Mouse (Mus musculus) brown adipose tissue, adult 24 weeks (tissue): Measurements from ENCODE around the gene Arhgef3. TPM values are rescaled to one million over a fixed set of nuclear protein-coding genes. Genes with fewer than 3 reads are reported as not detected.
A peak's percentile ranks its signal among the peaks of the same experiment; 100 is the strongest.

Experiments used
- H3K27ac ChIP-seq: fragments of 200-500 bp; replicated peaks from 2 replicates; pipeline ENCODE4 v1.5.1; 2012; ENCODE audit warnings: low read depth, mild to moderate bottlenecking, low read length
- H3K4me1 ChIP-seq: fragments of 200-500 bp; 2 replicates; pipeline ENCODE4 v1.6.1; 2012; ENCODE audit warnings: low read length, mixed read lengths; ENCODE audit not compliant: control insufficient read depth, insufficient read depth, insufficient read length
- H3K4me3 ChIP-seq: fragments of 200-500 bp; 2 replicates; pipeline ENCODE4 v1.5.1; 2012; ENCODE audit warnings: low read depth, mild to moderate bottlenecking, low read length, moderate library complexity; ENCODE audit not compliant: insufficient read depth
- polyA plus RNA-seq: library from polyadenylated mRNA; stranded (reverse); fragments of >200 nt; gene quantifications from 2 replicates; pipeline ENCODE4 v1.2.4, GENCODE M21; 2012; ENCODE audit not compliant: missing spikeins, insufficient read depth, insufficient read length

Arhgef3 gene
- polyA plus RNA-seq, 1 experiment, result 8.0 TPM

GRCm38 (mm10) chr14:27166751-27167150 lies 52.1 kb downstream of the Arhgef3 start:
- Histone ChIP-seq H3K4me3 (no peak overlapping the region), H3K4me1 (peaks cover 9% of the 10 kb centered on the region), H3K27ac (no peak overlapping the region)

GRCm38 (mm10) chr14:27167177-27167576 lies 52.5 kb downstream of the Arhgef3 start:
- no peak overlapping the region for H3K4me3 ChIP-seq
- H3K27ac ChIP-seq, result no peak overlapping the region
- peaks cover 13% of the 10 kb centered on the region for H3K4me1 ChIP-seq

- H3K4me1 ChIP-seq, result peaks cover 14% of the 10 kb centered on the region
Observed at GRCm38 (mm10) chr14:27168387-27168786, 53.7 kb downstream of the Arhgef3 start.

GRCm38 (mm10) chr14:27169287-27169686 lies 54.6 kb downstream of the Arhgef3 start:
- no peak overlapping the region for H3K4me3 ChIP-seq
- H3K4me1 ChIP-seq, result peaks cover 19% of the 10 kb centered on the region
- no peak overlapping the region for H3K27ac ChIP-seq

More at GRCm38 (mm10) chr14:27168387-27168786, 53.7 kb downstream of the Arhgef3 start:
- H3K4me3 ChIP-seq, result no peak overlapping the region
- no peak overlapping the region for H3K27ac ChIP-seq

GRCm38 (mm10) chr14:27170421-27170820 lies 55.7 kb downstream of the Arhgef3 start:
- Histone ChIP-seq H3K4me3 (no peak overlapping the region), H3K4me1 (peaks cover 25% of the 10 kb centered on the region), H3K27ac (no peak overlapping the region)

GRCm38 (mm10) chr14:27171175-27171830 lies 56.6 kb downstream of the Arhgef3 start:
- peaks cover 25% of the 10 kb centered on the region for H3K4me1 ChIP-seq

GRCm38 (mm10) chr14:27173178-27173803 lies 58.6 kb downstream of the Arhgef3 start:
- Histone ChIP-seq H3K4me3 (no peak overlapping the region), H3K27ac (no peak overlapping the region), H3K4me1 (peaks cover 25% of the 10 kb centered on the region)

More at GRCm38 (mm10) chr14:27171175-27171830, 56.6 kb downstream of the Arhgef3 start:
- Histone ChIP-seq H3K27ac (peak overlapping the region; percentile 27; the same call in 1 of the 2 replicates), H3K4me3 (no peak overlapping the region; the same call in 1 of the 2 replicates)

- Histone ChIP-seq H3K4me3 (no peak overlapping the region), H3K27ac (no peak overlapping the region), H3K4me1 (peaks cover 25% of the 10 kb centered on the region)
Observed at GRCm38 (mm10) chr14:27174188-27174786, 59.6 kb downstream of the Arhgef3 start.

GRCm38 (mm10) chr14:27174831-27175301 lies 60.2 kb downstream of the Arhgef3 start:
- 0 out of 2 replicates have a peak overlapping the region, but pooled peaks have one; percentile 4 for H3K27ac ChIP-seq
- H3K4me3 ChIP-seq, result no peak overlapping the region
- peaks cover 25% of the 10 kb centered on the region for H3K4me1 ChIP-seq

- no peak overlapping the region for H3K4me3 ChIP-seq
- peaks cover 25% of the 10 kb centered on the region for H3K4me1 ChIP-seq
- H3K27ac ChIP-seq, result no peak overlapping the region
Observed at GRCm38 (mm10) chr14:27175343-27175742, 60.6 kb downstream of the Arhgef3 start.

GRCm38 (mm10) chr14:27177800-27178559 lies 63.3 kb downstream of the Arhgef3 start:
- Histone ChIP-seq H3K4me1 (peaks cover 12% of the 10 kb centered on the region), H3K27ac (0 out of 2 replicates have a peak overlapping the region, but pooled peaks have one; percentile 43), H3K4me3 (no peak overlapping the region)

GRCm38 (mm10) chr14:27178560-27178920 lies 63.8 kb downstream of the Arhgef3 start:
- H3K4me3 ChIP-seq, result no peak overlapping the region
- H3K27ac ChIP-seq, result 0 out of 2 replicates have a peak overlapping the region, but pooled peaks have one; percentile 43
- peaks cover 10% of the 10 kb centered on the region for H3K4me1 ChIP-seq

GRCm38 (mm10) chr14:27179771-27180170 lies 65.1 kb downstream of the Arhgef3 start:
- H3K4me1 ChIP-seq, result peaks cover 4% of the 10 kb centered on the region; the same call in 1 of the 2 replicates
- H3K4me3 ChIP-seq, result no peak overlapping the region
- no peak overlapping the region for H3K27ac ChIP-seq

- Histone ChIP-seq H3K4me1 (no peaks in the 10 kb centered on the region), H3K27ac (no peak overlapping the region), H3K4me3 (no peak overlapping the region)
Observed at GRCm38 (mm10) chr14:27182059-27182458, 67.4 kb downstream of the Arhgef3 start.
